Mouse (Mus musculus) adrenal gland, adult 2 months (tissue): ENCODE measurements around the gene Tox4. TPM values are rescaled to one million over a fixed set of nuclear protein-coding genes. Genes with fewer than 3 reads are reported as not detected.
"Not testable (repeated sequence)": the region's sequence is repeated elsewhere in the genome, so short reads cannot be mapped to it uniquely, and the experiment has no call there.

Source experiments
- DNase-seq: peaks from one replicate; pipeline ENCODE4 v3.0.0; 2021
- long read RNA-seq: library from polyadenylated mRNA; stranded (forward); transcript quantifications from one replicate; pipeline ENCODE4 v2.0.0, GENCODE M21; 2021
- polyA plus RNA-seq: library from polyadenylated mRNA; depleted of rRNA; stranded (reverse); fragments of >200 nt; gene quantifications from 2 replicates; pipeline ENCODE4 v1.2.3, GENCODE M21; 2012; rRNA removed
- total RNA-seq, 2 experiments: library from RNA; stranded (reverse); gene quantifications; 2 replicates each; pipeline ENCODE4 v1.2.3; 2021

Tox4 gene
- total RNA-seq (10 to 100 TPM; 51.4 to 58.2 TPM), polyA plus RNA-seq (20.2 and 26.3 TPM in 2 replicates)
- long read RNA-seq, full-length matches to known transcripts, result 6 of 56 reads
- long read RNA-seq, partial matches to known transcripts, result 46 of 56 reads
- long read RNA-seq, other reads (novel, unspliced or antisense), result 4 of 56 reads

- DNase-seq, result peak; percentile 99
These were observed at the start of gene Tox4, which contains the start of gene Rab2b for GRCm38 (mm10) chr14:52278932-52279746. Tox4 (plus strand) TSS chr14:52279146. Rab2b (minus strand) TSS chr14:52279545.

DNA sequence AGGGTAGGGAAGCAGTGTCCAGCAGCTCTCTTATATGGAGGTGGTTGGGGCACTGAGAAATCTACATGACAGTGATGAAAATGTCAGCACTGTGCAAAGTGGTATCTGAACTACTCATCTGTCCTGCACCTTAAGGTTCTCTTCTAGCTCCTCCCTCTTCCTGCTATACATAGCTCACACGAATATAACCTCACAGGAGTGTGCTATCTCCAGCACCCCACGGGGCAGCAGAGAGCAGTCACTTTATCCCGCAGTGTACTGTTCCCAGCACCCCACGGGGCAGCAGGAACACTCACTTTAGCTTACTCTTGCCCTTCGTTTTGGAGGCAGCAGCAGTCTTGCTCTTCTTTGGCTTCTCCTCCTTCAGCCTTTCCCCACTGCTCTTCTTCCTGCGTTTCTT, 46.7 kb upstream of the Tox4 start:
- DNase-seq, result no peak

DNA sequence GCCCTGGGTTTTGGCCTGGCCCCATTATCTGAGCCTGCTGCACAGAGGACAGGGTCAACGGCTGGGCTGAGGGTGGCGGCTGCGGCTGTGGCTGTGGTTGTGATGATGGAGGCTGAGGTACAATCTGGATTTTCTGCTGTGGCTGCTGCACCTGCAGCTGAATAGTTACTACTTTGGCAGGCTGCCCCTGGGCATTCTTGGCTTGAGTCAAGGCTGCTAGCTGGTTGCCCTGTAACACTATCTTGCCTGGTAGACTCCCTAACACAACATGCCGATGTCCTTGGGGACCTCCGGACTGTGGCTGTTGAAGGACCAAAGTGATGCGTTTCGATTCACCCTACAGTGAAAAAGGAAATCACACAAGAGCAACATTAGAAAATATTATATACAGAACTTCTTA, 43.8 kb upstream of the Tox4 start:
- DNase-seq, result peak; percentile 80

DNA sequence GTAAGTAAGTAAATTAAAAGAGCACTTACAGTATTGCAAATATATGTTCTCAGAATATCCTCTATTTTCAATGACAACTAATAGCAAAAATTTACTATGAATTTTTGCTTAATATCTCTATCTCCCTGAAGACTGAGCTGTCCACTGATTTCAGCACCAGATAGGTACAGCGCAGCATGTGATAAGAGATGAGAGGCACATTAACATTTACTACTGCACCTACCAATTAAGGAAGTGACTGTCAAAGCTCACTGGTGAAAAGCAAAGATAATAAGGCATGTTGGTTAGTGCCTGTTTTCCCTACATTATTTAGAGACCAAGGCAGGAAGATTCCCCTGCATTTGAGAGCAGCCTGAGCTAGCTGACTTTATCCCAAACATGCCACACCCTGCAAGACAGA, 42.7 kb upstream of the Tox4 start:
- no peak for DNase-seq

DNA sequence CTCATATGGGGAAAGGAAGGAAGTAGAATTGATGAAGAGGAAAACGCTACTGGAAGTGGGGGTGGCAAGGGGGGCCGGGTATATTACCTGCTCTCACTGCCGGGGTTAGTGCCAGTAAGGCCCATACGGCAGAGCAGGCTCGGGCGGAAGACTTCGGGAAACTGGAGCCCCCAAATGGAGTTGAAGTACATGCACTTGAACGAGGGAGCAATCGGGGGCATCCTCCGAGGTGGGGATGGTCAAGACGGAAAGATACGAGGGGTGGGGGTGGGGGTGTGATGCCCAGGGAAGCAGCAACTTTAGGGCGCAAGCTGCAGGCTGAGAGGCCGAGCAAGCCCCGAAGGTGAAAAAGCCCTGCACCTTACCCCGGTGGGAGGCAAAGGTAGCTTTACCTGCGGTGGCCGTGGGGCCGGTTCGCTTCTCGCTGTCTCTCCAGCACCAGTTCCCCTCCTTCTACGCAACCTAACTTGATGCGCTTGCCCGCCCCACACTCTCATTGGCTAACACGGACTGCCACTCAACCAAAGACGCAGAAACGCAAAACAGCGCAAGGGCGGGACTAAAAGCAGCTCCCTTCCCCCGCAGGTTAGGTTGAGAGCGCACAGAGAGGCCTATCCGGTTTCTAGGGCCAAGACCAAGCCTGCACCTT, 34.8 kb upstream of the Tox4 start:
- peak; percentile 99 for DNase-seq

DNA sequence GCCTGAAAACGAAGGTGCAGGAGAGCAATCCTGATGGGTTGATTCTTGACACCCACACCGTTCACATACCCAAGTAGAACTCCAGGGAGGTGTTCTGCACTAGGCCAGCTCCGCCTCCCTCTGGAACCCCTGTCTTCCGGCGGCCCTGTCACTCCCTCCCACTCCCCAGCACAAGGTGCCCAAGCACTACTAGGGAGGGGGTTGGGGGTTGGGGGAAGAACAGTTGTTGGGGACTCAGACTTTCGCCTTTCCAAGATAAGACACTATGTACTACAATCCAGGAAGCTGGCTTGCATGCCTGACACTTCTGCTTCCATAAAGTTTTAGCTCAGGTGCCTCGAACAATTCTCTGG, 34.3 kb upstream of the Tox4 start:
- DNase-seq, result no peak

DNA sequence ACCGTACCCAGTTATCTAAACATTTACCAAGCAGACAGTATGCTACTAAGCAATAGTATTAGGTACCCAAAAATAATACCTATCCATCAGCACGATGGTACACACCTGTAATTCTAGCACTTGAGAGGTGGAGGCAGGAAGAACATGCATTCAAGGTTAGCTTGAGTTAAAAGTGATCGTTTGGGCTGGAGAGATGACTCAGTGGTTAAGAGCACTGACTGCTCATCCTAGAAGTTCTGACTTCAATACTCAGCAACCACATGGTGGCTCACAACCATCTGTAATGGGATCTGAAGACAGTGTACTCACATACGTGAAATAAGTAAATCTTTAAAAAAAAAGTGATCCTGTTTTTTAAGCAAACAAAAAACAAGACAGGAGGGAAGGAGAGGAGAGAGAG, 32.8 kb upstream of the Tox4 start:
- no peak for DNase-seq

DNA sequence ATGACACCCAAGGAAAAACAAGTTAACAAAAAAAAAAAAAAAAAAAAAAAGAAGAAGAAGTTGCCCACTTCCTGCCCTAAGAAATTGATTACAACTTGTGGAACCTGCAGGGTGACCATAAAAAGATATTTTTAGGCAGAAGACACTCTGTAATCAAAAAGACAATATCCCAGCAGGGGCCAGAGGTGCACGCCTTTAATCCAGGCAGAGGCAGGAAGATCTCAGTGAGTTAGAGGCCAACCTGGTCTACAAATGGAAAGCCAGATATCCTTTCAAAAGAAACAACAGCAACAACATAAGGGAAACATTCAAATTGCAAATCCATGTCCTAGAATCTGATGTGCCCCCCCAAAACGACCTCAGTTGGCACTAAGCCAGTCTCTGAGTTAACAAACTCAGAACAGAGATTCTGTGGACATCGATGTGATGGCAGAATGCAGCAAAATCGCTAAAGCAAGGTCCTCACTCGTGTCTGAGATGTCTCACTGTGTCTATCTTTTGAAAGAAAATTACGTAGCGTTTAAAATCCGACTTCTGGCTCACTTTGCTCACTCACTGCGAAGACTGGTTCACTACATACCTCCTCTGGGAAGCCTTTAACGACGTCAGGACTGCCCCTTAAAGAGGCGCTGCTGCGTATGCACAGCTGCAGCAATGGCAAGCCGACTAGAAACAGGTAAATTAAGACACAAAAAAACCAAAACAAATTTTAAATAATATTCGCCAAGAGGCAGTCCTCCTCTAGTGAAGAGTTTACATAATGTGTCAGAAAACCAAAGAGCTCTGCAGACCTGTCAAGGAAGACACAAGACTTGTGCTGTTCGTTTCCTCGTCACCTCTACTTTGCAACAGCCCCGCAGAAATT, 22.4 kb upstream of the Tox4 start:
- peak; percentile 35 for DNase-seq

- DNase-seq, result peak; percentile 99
These were observed 21.3 kb upstream of the Tox4 start, which contains the start of gene Chd8 for GRCm38 (mm10) chr14:52257484-52258213. Chd8 (minus strand) TSS chr14:52257780.

DNA sequence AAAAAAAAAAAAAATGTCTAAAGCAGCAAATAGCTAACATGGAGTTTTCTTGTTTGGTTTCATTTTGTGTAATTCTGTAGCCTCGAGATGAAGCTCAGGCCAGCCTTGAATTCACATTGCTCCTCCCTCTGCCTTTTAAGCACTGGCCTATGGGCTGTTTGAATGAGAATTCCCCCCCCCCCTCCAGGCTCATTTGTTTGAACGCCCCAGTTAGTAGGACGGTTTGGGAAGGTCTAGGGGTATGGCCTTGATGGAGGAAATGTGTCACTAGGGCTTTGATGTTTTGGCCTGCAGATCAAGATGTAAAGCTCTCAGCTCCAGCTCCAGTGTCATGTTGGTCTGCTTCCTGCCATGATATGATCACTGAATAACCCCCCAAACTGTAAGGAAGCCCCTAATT, 6.2 kb upstream of the Tox4 start:
- DNase-seq, result peak; percentile 80

DNA sequence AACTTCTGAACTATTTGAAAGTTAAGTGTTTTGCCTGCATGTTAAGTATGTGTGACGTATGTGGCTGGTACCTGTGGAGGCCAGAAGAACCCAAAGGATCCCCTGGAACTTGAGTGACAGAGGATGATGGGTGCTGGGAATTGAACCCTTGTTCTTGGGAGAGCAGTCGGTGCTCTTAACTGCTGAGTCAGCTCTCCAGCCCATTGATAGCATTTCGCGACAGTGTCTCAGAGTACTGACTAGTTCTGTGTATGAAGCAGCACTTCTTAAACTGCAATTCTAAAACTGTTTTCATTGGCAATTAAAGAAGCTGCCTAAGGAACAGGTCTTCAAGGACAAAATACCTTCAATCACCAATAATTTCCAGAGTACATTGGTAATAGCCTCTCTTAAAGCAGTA, 1.7 kb upstream of the Tox4 start:
- no peak for DNase-seq

DNA sequence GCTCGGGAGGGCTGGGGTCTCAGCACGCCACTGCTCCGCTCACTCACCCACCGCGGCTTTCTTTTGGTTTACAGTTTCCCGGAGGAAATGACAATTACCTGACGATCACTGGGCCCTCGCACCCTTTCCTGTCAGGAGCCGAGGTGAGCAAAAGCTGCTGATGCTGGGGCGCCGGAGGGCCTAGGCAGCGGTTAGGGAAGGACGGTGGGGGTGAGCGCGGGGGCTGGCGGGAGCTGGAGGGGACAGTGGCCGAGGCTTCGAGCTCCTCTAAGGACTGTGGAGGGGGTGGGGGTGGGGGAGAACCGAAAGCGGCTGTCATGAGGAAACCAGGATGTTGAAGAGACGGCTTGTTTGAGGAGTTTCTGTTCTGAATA, 788 bp downstream of the Tox4 start:
- no peak for DNase-seq

GRCm38 (mm10) chr14:52283629-52284028, 4.7 kb downstream of the Tox4 start:
- no peak for DNase-seq

- DNase-seq, result no peak
These were observed 5.2 kb downstream of the Tox4 start for GRCm38 (mm10) chr14:52284191-52284590.

- no peak for DNase-seq
These were observed 16.8 kb downstream of the Tox4 start for GRCm38 (mm10) chr14:52295558-52296264.

DNA sequence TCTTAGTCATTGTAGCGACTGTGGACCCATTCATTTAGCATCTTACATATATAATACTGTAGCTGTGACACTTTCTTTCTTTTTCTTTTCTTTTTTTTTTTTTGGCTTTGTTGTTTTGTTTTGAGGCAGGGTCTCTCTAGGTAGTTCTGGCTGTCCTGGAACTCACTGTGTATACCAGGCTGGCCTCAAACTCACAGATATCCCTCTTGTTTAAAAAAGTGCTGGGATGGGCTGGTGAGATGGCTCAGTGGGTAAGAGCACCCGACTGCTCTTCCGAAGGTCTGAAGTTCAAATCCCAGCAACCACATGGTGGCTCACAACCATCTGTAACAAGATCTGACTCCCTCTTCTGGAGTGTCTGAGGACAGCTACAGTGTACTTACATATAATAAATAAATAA, 24.6 kb downstream of the Tox4 start:
- DNase-seq, result not testable (repeated sequence)

- peak; percentile 92 for DNase-seq
These were observed 25.8 kb downstream of the Tox4 start, which contains the start of gene Mettl3 for GRCm38 (mm10) chr14:52304644-52305271. Mettl3 (minus strand) TSS chr14:52305128.

- DNase-seq, result no peak
These were observed 27.2 kb downstream of the Tox4 start for GRCm38 (mm10) chr14:52306100-52306499.

- not testable (repeated sequence) for DNase-seq
These were observed 31.4 kb downstream of the Tox4 start for GRCm38 (mm10) chr14:52310343-52310742.

- no peak for DNase-seq
These were observed 32.0 kb downstream of the Tox4 start for GRCm38 (mm10) chr14:52310906-52311305.
